Mouse (Mus musculus): ENCODE measurements around the gene Zfp518a.

GRCm38 (mm10) chr19:40888887-40889286, 5.6 kb upstream of the Zfp518a start:
- TF ChIP-seq CTCF (IDR thresholded peaks at IDR 0.05): no peak
- no peak for TF ChIP-seq EP300 (IDR thresholded peaks at IDR 0.05)

Data from lung, postnatal 0 days (tissue).